Mouse (Mus musculus) thymus, adult 2 months (tissue): ENCODE measurements around the gene Ino80b. TPM values are rescaled to one million over a fixed set of nuclear protein-coding genes. Genes with fewer than 3 reads are reported as not detected.

ENCODE experiments used
- DNase-seq: peaks from one replicate; pipeline ENCODE4 v3.0.0; 2021
- H3K27ac ChIP-seq: fragments of 200-500 bp; 2 replicates; pipeline ENCODE4 v1.5.1; 2012; ENCODE audit warnings: low read length, control low read depth; ENCODE audit not compliant: control insufficient read depth, insufficient read depth
- H3K27me3 ChIP-seq: fragments of 200-500 bp; 2 replicates; pipeline ENCODE4 v1.6.1; 2012; ENCODE audit warnings: mild to moderate bottlenecking, low read length, moderate library complexity, mixed read lengths; ENCODE audit not compliant: control insufficient read depth, insufficient read depth
- H3K36me3 ChIP-seq: fragments of 200-500 bp; 2 replicates; pipeline ENCODE4 v1.6.1; 2012; ENCODE audit warnings: mild to moderate bottlenecking, low read length, moderate library complexity; ENCODE audit not compliant: control insufficient read depth, insufficient read depth
- H3K4me1 ChIP-seq: fragments of 200-500 bp; replicated peaks from 2 replicates; pipeline ENCODE4 v1.6.1; 2012; ENCODE audit warnings: low read length; ENCODE audit not compliant: control insufficient read depth, insufficient read depth
- H3K4me3 ChIP-seq: fragments of 200-500 bp; 2 replicates; pipeline ENCODE4 v1.5.1; 2012; ENCODE audit warnings: mild to moderate bottlenecking, low read length, control low read depth, moderate library complexity; ENCODE audit not compliant: control insufficient read depth, insufficient read depth
- CTCF ChIP-seq: fragments of 200-500 bp; IDR thresholded peaks from 2 replicates; pipeline ENCODE4 v1.5.1; 2012; ENCODE audit warnings: mild to moderate bottlenecking, control low read depth, low read length, moderate library complexity, borderline replicate concordance; ENCODE audit not compliant: control insufficient read depth, poor library complexity, insufficient read depth; ENCODE audit errors: extremely low read depth
- POLR2A ChIP-seq: fragments of 200-500 bp; IDR thresholded peaks from 2 replicates; pipeline ENCODE4 v1.6.1; 2012; ENCODE audit warnings: mild to moderate bottlenecking, low read length, control low read depth, moderate library complexity; ENCODE audit not compliant: control insufficient read depth, poor library complexity, insufficient read depth; ENCODE audit errors: extremely low read depth
- WGBS: fragments of 180-500 bp; shearing (Covaris S2); methylation state at CpG from one replicate; pipeline ENCODE4 v1.1.7; 2018; 5-methylcytosine and 5-hydroxymethylcytosine counted together
- polyA plus RNA-seq: library from polyadenylated mRNA; depleted of rRNA; stranded (reverse); fragments of >200 nt; gene quantifications from 2 replicates; pipeline ENCODE4 v1.2.3, GENCODE M21; 2012

Ino80b gene
- polyA plus RNA-seq, 1 experiment: 67.2 TPM

DNA sequence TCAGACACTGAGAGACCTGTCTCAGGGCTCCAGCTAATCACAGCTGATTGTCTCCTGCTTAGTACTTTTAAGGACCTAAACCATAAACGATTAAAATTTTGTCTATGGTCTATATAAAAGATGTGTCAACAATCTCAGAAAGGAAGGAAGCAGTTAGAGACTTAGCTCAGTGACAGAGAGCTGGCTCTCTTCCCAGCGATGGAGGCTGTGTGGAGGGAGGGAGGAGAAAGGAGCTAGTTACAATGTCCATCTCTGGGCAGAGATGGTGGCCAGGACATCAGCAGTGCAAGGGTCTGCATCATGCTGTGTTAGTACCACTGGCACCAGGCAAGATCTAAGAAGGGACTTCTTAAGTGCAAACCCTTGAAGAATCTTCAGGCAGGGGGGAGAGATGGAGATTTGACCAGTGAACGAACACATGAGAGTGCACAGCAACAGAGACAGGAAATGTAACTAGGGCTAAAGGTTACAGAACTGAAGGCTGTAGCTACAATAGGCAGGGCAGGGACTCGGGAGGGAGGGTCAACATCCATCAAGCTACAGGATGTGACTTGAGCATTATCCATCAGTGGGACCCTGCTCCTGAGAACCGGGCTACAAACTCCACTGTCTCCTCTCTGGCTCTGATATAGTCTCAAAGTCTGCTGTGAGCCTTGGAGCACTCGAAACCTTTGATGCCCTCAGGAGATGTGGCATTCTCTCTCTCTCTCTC is 32.7 kb downstream of the Ino80b start:
- 25% methylated on average over 6 of the region's 6 CpGs for WGBS
- no peak for DNase-seq
- no peaks in the 10 kb centered on the region for H3K36me3 ChIP-seq
- H3K4me1 ChIP-seq: peaks cover 18% of the 10 kb centered on the region
- peaks cover under 1% of the 10 kb centered on the region for H3K27me3 ChIP-seq
- TF ChIP-seq POLR2A (no peak), CTCF (no peak)
- H3K4me3 ChIP-seq: no peak overlapping the region
- H3K27ac ChIP-seq: no peak overlapping the region

GRCm38 (mm10) chr6:83087926-83088260 is 37.3 kb downstream of the Ino80b start:
- H3K27me3 ChIP-seq: peaks cover 19% of the 10 kb centered on the region
- H3K27ac ChIP-seq: no peak overlapping the region
- TF ChIP-seq POLR2A: no peak
- no peak for TF ChIP-seq CTCF
- WGBS: 53% methylated on average over 9 of the region's 9 CpGs
- H3K4me3 ChIP-seq: no peak overlapping the region
- H3K36me3 ChIP-seq: no peaks in the 10 kb centered on the region
- 0 out of 2 replicates have a peak, but pooled peaks cover 7% of the 10 kb centered on the region for H3K4me1 ChIP-seq
- DNase-seq: no peak

GRCm38 (mm10) chr6:83087205-83087925 is 37.9 kb downstream of the Ino80b start:
- Histone ChIP-seq H3K4me1 (0 out of 2 replicates have a peak, but pooled peaks cover 4% of the 10 kb centered on the region), H3K27ac (no peak overlapping the region), H3K27me3 (peaks cover 19% of the 10 kb centered on the region), H3K4me3 (no peak overlapping the region), H3K36me3 (no peaks in the 10 kb centered on the region)
- WGBS: 30% methylated on average over 47 of the region's 47 CpGs
- no peak for DNase-seq
- no peak for TF ChIP-seq POLR2A
- TF ChIP-seq CTCF: no peak

- 4% methylated on average over 42 of the region's 42 CpGs for WGBS
- Histone ChIP-seq H3K36me3 (no peaks in the 10 kb centered on the region), H3K4me1 (0 out of 2 replicates have a peak, but pooled peaks cover 4% of the 10 kb centered on the region), H3K27me3 (peaks cover 19% of the 10 kb centered on the region), H3K27ac (no peak within 1 kb of the TSS), H3K4me3 (no peak within 1 kb of the TSS)
- TF ChIP-seq CTCF (no peak), POLR2A (no peak)
- no peak for DNase-seq
These were observed 38.9 kb downstream of the Ino80b start, which contains the start of gene Lbx2 for GRCm38 (mm10) chr6:83086121-83087035. Gene Lbx2, plus strand, starts transcription at chr6:83086367.

GRCm38 (mm10) chr6:83084477-83084876 is 40.8 kb downstream of the Ino80b start:
- DNase-seq: no peak
- peaks cover 19% of the 10 kb centered on the region for H3K27me3 ChIP-seq
- TF ChIP-seq POLR2A: no peak
- TF ChIP-seq CTCF: no peak

GRCm38 (mm10) chr6:83083497-83083896 is 41.7 kb downstream of the Ino80b start:
- Histone ChIP-seq H3K4me3 (no peak overlapping the region), H3K36me3 (no peaks in the 10 kb centered on the region), H3K4me1 (peaks cover 11% of the 10 kb centered on the region), H3K27ac (no peak overlapping the region), H3K27me3 (peaks cover 19% of the 10 kb centered on the region)
- DNase-seq: no peak
- WGBS: 75% methylated on average over 5 of the region's 5 CpGs
- no peak for TF ChIP-seq POLR2A
- no peak for TF ChIP-seq CTCF

More at GRCm38 (mm10) chr6:83084477-83084876, 40.8 kb downstream of the Ino80b start:
- Histone ChIP-seq H3K27ac (no peak overlapping the region), H3K4me1 (0 out of 2 replicates have a peak, but pooled peaks cover 4% of the 10 kb centered on the region), H3K4me3 (no peak overlapping the region), H3K36me3 (no peaks in the 10 kb centered on the region)
- WGBS: 52% methylated on average over 6 of the region's 6 CpGs
